ENCODE assay signal across 11 mouse cellular contexts in genomic region chr3:23063180-23063965, GRCm38 (mm10).
DNase-seq lines count a peak whose midpoint lies in the region; ATAC-seq and TF ChIP-seq lines count a peak whose summit lies in the region.
"Had no signal": no experiment of that assay in that cellular context is flagged by ENCODE, and none has a peak within 500 bp of the region (broad histone marks: within the 10 kb centered on the region; RNA-seq: fewer than 3 reads in every experiment).

No protein-coding gene starts in this region.

- no peaks in the 10 kb centered on the region for H3K36me3 ChIP-seq in hindbrain, postnatal 0 days (ENCODE audit: insufficient read depth, low read length)
- no peaks in the 10 kb centered on the region for H3K36me3 ChIP-seq in hindbrain, embryonic 13.5 days
- no peaks in the 10 kb centered on the region for H3K36me3 ChIP-seq in midbrain, embryonic 16.5 days (ENCODE audit: control insufficient read depth, insufficient read depth, low read length)
- H3K36me3 ChIP-seq in midbrain, embryonic 10.5 days, result no peaks in the 10 kb centered on the region

- no peak overlapping the region for H3K4me2 ChIP-seq in hindbrain, postnatal 0 days (ENCODE audit: low read depth, low read length)
- H3K4me2 ChIP-seq in hindbrain, embryonic 13.5 days, result no peak overlapping the region
- H3K4me2 ChIP-seq in midbrain, embryonic 16.5 days (ENCODE audit: low read length), result no peak overlapping the region

- peak; percentile 66 for TF ChIP-seq CTCF in hindbrain, postnatal 0 days (IDR thresholded peaks at IDR 0.05; ENCODE audit: low read depth)

- 56% methylated on average over 6 of the region's 6 CpGs for WGBS in hindbrain, postnatal 0 days
- 72% methylated on average over 6 of the region's 6 CpGs for WGBS in hindbrain, embryonic 13.5 days
- 60% methylated on average over 6 of the region's 6 CpGs for WGBS in midbrain, embryonic 16.5 days
- 83% methylated on average over 6 of the region's 6 CpGs for WGBS in midbrain, embryonic 10.5 days

- no peaks in the 10 kb centered on the region for H3K9me3 ChIP-seq in hindbrain, postnatal 0 days (ENCODE audit: low read length)
- H3K9me3 ChIP-seq in hindbrain, embryonic 13.5 days, result no peaks in the 10 kb centered on the region
- H3K9me3 ChIP-seq in midbrain, embryonic 16.5 days (replicated peaks; ENCODE audit: control insufficient read depth, low read length, poor library complexity, severe bottlenecking), result no peaks in the 10 kb centered on the region
- H3K9me3 ChIP-seq in midbrain, embryonic 10.5 days (replicated peaks), result peaks cover 2% of the 10 kb centered on the region; the same call in 1 of the 2 replicates

- no peak overlapping the region for H3K4me3 ChIP-seq in hindbrain, postnatal 0 days (ENCODE audit: low read length)
- no peak overlapping the region for H3K4me3 ChIP-seq in hindbrain, embryonic 13.5 days
- no peak overlapping the region for H3K4me3 ChIP-seq in midbrain, embryonic 16.5 days (ENCODE audit: low read depth, low read length)
- no peak overlapping the region for H3K4me3 ChIP-seq in midbrain, embryonic 10.5 days

- 0 out of 2 replicates have a peak, but pooled peaks have one; percentile 36 for ATAC-seq in cerebellum, adult (ENCODE audit: insufficient number of reproducible peaks, low FRiP score, low TSS enrichment)
- no peak for ATAC-seq in hindbrain, postnatal 0 days
- ATAC-seq in hindbrain, embryonic 13.5 days (ENCODE audit: low FRiP score), result no peak
- no peak for ATAC-seq in midbrain, embryonic 16.5 days

- H3K27ac ChIP-seq in hindbrain, postnatal 0 days, result no peak overlapping the region
- no peak overlapping the region for H3K27ac ChIP-seq in hindbrain, embryonic 13.5 days
- H3K27ac ChIP-seq in midbrain, embryonic 16.5 days (ENCODE audit: low read length), result peak overlapping the region; percentile 32; the same call in 1 of the 2 replicates
- H3K27ac ChIP-seq in midbrain, embryonic 10.5 days (replicated peaks), result no peak overlapping the region

- H3K9ac ChIP-seq in hindbrain, postnatal 0 days (replicated peaks; ENCODE audit: low read length), result no peak overlapping the region
- no peak overlapping the region for H3K9ac ChIP-seq in hindbrain, embryonic 13.5 days
- H3K9ac ChIP-seq in midbrain, embryonic 16.5 days (ENCODE audit: low read depth, low read length), result no peak overlapping the region

- H3K27me3 ChIP-seq in hindbrain, postnatal 0 days (ENCODE audit: insufficient read depth, low read length), result no peaks in the 10 kb centered on the region
- no peaks in the 10 kb centered on the region for H3K27me3 ChIP-seq in hindbrain, embryonic 13.5 days
- no peaks in the 10 kb centered on the region for H3K27me3 ChIP-seq in midbrain, embryonic 16.5 days (ENCODE audit: control insufficient read depth, insufficient read depth, low read depth, low read length)
- H3K27me3 ChIP-seq in midbrain, embryonic 10.5 days (ENCODE audit: low read depth, poor library complexity, severe bottlenecking), result no peaks in the 10 kb centered on the region

- no peak for DNase-seq in cerebellum, adult 11 months
- DNase-seq in hindbrain, postnatal 0 days (ENCODE audit: low spot score), result peak; percentile 79
- DNase-seq in midbrain, embryonic 10.5 days (ENCODE audit: low spot score), result no peak
- peak; percentile 11 for DNase-seq in right cerebral cortex, postnatal 4 days
- DNase-seq in spleen, postnatal 36 days (ENCODE audit: low spot score in 2 of 2), result no peak
- DNase-seq: gastrocnemius, postnatal 25 days; heart, postnatal 14 days; lung, adult 18-20 months had no signal

- H3K4me1 ChIP-seq in hindbrain, postnatal 0 days (ENCODE audit: insufficient read depth, low read length), result no peaks in the 10 kb centered on the region
- no peaks in the 10 kb centered on the region for H3K4me1 ChIP-seq in hindbrain, embryonic 13.5 days (replicated peaks)
- no peaks in the 10 kb centered on the region for H3K4me1 ChIP-seq in midbrain, embryonic 16.5 days (ENCODE audit: control insufficient read depth, insufficient read depth, low read length)
- H3K4me1 ChIP-seq in midbrain, embryonic 10.5 days, result no peaks in the 10 kb centered on the region

Comparison
In these comparisons a context has a peak if more than half of its experiments do, and no peak if none do; other contexts are left out.
1. DNase-seq: peak in hindbrain, postnatal 0 days (single experiment) and right cerebral cortex, postnatal 4 days (single experiment); none in cerebellum, adult 11 months (single experiment), midbrain, embryonic 10.5 days (single experiment) and spleen, postnatal 36 days (0 of 2).